Mouse (Mus musculus) natural killer cell, adult 2 months (primary cell): ENCODE measurements around the gene C1ql4.
"Not testable (repeated sequence)": the region's sequence is repeated elsewhere in the genome, so short reads cannot be mapped to it uniquely, and the experiment has no call there.

Source experiments
- DNase-seq, 2 experiments: peaks; one replicate each; pipeline ENCODE4 v3.0.0; 2022; ENCODE audit warnings: low spot score in 2 of 2

C1ql4 gene

DNA sequence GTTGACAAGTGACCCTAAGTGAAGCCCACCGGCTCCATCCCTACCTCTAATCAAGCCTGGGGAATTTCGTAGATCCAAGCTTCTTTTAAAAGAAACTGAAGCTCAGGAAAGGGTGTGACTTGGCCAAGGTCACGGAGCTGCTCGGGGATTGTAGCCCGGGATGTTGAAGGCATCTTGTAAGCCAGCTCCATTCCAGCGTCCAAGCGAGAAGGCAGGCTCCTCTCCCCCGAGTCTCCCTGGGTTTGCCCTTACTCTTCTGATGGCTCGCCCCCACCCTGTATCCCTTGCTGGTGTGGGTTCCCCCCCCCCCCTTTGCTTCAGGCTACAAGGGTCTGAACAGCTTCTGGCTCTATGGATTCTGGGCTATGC lies 10.9 kb upstream of the C1ql4 start:
- no peak for DNase-seq

DNA sequence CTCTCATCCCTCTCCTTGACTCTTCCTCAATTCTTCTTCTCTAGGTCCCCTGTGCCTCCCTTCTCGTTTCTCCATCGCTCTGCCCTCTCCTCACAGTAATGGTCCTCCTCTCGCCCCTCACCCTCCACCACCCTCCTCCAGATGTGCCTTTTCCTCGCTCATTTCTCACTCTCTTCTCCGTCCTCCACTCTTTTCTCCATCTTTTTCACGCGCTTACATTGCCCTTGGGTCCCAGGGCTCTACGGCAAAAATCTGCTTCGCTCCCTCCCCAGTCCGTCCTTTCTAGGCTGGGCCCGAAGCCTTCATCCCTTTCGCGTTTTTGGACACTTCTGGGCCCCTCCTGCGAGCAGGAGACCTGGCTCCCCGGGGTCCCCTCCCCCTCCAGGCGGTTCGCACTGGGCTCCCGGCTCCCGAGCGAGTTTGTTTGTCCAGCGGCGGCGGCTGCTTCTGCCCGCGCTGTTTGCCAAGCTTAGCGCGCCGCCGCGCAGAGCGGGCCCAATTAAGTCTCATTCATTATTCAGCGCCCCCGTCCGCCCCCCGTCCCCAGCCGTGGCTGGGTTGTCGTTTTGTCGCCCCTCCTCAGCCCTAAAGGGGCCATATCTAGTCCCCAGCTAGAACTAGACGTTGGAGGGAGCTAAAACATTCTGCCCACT lies 10.3 kb upstream of the C1ql4 start:
- DNase-seq = no peak

DNA sequence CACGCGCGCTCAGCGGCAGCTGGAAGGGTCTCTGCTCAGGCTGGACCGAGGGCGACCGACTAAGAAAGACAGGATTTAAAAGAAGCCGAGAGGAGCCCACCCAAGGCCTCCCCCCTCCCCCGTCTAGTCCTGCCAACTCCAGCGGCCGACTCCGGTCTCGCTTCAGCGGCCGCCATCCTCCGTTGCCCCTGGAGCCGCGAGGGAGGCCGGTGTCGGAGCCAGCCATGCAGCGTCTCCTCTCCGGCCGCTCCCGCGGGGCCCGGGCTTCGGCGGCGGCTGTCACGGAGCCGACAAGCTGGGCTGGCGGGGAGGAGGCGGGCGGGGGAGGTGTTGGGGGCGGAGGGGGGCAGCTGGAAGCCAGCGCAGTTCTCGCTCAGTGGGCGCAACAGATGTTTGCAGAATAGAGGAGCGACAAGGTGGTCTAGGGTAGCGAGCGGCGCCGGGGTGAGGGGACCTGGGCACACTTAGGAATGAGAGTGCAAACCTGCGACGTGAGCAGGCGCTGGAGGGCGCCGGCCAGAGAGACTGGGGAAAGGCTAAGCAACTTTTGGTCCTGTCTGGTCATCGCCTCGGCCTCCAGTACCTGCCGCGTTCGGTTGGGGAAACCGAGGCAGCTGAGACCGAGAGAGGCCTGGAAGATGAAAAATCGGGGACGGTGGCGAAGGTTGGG lies 9.3 kb upstream of the C1ql4 start:
- DNase-seq = no peak

DNA sequence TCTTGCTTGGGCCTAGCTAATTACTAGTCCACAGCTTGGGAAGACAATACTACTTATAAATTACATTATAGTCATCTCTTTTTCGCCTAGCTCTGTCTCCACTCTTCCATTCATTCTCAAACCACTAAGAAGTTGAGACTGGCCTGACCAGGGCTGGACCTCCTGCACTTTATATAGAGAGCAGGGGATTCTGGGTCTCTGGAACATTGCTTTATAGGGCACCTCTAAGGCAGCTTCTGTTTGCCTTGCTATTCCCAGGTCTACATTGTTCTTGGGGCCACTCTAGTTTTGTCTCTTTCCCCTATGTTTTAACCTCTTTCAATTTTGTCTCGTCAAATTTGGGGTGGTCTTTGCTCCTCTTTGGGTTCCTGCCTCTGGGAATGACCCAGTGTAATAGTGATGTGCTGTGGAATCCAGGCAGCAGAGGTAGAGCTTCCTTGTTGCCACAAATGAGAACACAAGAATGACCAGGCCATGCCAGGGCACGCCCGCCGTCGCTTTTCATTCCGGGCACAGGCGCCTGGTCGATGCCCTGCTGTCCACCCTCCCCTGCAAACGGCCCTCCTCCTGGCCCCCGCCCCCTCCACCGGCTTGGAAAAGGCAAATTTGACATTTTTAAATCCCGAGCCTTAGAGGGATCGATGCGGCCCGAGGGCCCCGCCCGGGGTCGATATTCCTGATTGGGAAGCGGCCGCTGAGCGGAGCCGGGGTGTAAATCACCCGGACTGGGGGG lies 8.6 kb upstream of the C1ql4 start:
- no peak for DNase-seq

DNA sequence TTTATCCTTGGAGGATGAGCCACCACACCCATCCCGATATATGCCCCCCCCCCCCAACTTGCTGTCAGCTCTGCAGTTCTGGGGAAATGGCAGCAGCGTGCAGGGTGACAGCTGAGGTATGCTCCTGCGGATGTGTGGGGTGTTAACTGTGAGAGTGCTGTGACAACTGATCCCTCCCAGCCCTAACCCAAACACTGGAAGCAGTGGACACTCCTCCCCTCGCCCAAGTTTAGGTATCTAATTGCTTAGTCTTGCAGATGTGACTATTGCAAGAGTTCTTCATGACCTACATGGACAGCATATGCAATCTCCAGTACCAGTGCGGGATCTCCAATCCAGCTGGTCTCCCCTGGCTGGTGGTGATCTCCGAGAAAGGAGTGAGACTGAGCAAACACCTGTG lies 7.7 kb upstream of the C1ql4 start:
- no peak for DNase-seq

DNA sequence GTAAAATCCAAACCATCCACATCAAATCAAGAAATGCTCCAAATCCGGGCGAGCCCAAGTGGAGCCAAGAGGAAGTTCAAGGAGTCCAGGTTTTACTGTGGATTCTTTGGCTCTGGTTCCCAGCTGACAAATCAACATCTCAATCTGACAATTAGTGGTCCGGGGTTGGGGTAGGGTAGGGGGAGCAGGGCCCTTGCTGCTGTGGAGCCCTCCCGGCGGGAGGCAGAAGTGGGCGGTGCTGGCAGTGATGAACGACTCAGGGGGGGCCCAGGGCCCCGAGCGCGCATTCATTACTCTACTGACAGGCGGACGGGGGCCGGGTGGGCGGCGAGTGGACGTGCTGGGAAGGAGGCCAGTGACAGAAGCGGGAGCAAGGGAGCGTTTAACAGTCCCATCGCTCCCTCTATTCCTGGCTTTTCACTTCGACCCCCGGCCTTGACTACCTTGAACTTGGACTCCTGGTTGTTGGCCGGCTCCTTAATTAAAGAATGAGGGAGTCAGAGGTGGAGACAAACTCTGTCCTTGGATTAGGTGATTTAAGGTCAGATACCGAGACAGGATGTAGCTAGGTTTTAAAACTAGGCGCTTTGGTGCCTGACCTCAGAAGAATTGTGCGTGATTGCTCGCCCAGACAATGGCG lies 7.1 kb upstream of the C1ql4 start:
- no peak for DNase-seq

DNA sequence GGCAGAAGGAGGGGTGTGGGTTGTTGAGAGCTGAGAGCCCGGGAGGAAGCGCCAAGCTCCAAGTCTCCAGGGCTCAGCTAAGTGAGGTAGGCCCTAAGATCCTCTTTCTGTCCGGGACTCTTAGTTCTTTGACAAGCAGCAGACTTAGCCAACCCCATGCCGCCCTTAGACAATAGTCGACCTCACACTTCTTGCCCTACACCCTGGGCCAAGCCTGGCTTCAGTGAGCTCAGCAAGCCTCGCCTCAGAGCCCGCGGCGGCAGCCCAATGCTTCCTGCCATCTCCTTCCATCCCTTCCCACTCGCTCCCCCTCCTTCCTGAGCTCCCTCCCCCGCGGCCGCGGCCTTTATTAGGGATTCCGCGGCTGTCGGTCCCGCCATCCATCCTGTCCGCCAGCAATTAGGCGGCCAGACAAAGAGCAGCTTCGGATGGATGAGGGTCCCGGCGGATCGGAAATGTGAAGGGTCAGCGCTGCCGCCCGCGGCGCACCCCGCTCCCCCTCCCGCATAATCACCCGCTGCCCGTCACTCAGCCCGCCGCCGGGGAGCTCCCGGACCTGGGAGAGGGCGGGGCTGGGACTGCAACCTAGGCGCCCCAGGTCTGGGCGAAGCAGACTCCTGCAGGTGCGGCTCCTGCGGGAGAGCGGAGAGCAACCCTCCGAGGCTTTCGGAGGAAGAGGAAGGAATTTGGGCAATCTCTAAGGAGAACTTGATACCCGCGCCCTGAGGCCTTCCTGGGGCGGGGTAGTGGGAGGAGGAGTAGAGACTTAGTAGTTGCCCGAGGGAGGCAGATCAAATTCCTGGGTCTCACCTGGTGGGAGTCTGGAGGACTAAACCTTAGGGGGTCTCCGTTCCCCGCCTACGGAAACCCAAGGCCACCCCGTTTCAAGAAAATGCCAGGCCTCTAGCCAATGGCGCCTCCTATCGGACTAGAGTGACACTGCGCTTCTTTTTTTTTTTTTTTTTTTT lies 6.0 kb upstream of the C1ql4 start:
- DNase-seq = no peak

DNA sequence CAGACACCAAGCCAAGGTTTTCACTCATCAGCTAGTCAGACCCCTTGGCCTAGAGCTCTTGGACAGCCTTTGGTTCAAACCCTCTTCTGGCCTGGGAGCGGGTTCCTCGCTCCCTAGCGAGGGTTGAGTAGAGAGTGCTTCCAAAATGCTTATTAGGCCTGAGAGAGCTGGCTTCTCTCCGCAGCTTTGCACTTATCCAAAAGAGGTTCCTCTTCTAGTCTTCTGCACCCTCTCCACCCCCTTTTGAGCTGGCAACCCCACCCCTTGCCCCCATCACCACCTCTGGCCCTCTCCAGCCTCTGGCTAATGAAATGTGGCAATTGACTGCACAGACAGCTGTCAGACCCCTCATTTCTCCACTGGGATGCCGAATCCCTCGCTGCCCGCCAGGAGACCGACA lies 5.3 kb upstream of the C1ql4 start, which contains the start of gene Dnajc22:
Dnajc22 (plus strand) TSS at position 301 of the 400 bp plus-strand sequence.
- DNase-seq = no peak

DNA sequence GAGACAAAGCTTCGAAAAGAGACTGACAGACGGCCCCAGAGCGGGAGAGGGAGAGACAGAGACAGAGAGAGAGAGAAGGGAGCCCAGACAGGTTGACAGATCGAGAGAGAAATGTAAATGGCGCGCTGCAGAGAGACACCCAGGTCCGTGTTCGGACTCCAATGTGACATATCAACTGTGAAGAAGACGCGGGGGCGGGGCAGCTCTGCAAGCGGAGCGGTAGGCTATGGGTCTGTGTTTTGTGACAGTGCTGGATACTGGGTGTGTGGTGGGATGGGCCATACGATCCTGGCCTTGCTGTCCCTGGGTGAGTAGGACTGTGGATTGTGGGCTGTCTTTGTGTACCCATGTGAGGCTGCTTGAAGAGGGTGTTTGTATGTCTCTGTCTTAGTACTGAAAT lies 1.5 kb upstream of the C1ql4 start:
- no peak for DNase-seq

DNA sequence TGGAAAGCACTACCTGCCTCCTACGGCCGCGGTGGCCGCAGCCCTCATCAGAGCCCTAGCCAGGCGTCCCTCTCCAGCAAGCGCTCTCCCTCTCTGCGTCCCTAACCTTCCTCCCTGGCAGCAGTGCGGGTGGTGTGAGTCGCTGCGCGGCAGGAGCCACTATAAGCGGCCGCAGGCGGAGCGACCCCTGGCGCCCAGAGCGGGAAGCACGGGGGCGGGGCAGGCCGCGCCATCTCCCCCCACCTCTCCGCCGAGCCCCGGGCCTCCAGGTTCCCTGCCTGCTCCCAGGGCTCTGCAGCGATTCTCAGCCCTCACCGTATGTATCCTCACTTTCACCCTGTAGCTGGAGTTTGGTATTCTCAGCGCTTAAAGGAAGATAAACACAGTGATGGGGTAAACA lies 675 bp upstream of the C1ql4 start:
- peak; percentile 61 to 79 for DNase-seq

DNA sequence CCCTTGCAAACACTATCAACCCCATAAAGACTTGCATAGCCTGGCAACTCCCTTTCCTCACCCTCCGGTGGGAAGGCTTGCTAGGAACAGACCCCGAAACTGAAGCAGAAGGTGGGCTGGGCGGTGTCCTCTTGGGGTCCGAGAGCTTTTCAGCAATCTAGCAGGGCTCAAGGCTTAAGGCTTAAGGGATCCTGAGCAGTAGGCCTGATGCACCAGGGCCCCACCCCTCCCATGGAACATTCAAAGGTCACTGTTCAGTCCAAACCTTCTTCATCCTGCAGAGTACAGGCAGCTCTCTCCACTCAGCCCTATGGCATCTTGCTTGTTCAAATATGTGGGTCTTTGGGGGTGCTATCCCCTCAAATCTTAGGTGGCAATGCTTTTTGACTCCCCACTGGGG lies 1.6 kb downstream of the C1ql4 start:
- DNase-seq = no peak

DNA sequence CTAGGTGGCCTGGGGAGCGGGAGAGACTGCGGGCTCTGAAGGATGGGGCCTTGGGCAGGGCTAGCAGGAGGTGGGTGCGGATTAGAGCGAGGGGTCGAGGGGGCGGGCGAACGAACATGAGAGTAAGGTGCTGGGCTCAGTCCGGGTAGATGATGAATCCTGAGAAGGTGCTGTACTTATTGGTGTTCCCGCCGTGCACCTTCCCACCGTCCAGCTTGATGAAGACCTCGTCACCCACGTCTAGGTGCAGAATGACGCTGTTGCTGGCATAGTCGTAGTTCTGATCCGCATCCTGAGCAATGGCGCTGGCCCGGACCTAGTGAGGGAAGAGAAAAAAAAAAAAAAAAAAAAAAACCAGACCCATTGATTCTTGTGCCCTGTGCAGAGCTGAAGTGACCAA lies 3.0 kb downstream of the C1ql4 start:
- DNase-seq = no peak

DNA sequence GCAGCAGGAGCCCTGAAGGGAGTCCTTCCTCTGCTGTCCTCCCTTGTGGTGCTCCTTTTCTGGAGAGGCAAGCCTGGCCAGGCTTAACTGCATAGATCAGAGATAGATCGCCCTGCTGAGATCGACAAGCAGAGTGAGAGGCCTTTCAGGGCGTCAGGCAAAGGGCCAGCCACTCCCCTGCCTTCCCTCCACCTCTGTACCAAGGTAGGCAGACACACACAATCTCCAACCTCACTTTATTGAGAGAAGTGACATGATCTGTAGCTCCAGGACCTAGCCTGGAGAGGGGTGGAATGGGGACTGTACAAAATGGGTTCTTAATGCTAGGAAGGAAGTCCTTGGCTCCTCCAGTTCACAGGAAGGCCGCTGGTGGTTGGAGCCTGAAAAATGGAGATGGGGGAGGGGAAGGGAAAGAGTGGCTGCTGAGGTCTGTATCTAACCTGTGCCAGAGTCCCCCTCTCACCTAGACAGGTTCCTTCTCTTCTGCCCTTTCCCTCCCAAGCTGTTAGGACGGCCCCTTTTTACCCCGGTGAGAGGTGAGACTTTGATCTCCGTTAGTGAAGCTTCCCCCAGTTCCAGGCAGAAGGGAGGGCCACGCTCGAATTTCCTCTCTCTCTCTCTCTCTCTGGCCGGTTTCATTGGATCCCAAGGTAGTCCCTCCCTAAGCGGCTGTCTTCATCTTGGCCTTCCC lies 3.6 kb downstream of the C1ql4 start:
- DNase-seq = no peak

DNA sequence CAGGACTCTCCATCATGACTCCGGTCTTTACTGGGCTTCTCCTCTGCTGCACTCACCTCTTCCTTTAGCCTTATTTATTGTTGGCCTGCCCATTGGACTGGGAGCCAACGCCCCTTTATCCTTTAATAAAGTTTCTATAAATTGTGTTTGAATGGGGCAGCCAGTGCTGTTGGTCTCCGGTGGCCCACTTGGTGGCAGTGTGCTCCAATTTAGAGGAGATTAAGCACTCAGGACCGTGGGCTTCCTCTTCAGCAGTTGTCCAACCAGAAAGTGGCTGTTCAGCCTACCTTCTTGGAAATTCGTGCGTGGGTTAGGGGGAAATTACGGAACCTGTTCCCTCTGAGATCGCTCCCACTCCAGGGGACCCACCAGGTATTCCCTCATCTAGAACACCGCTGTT lies 4.4 kb downstream of the C1ql4 start:
- no peak for DNase-seq

DNA sequence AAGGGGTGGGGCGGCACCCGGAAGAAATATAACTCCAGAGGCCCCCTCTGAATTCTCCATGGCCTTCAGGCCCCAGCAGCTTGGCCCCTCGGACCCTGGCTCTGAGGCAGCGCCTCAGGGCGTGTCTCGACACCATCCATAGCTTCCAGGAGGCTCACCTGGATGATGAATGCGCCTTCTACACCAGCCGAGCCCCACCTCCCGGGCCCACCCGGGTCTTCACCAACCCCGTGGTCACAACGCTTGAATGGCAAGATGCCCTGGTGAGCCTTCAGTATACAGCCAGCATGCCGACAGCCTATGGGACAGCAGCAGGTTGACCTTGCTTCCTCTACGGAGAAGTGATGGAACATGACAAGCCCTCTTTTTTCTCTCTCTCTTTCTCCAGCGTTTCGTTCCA lies 4.8 kb downstream of the C1ql4 start:
- no peak for DNase-seq

DNA sequence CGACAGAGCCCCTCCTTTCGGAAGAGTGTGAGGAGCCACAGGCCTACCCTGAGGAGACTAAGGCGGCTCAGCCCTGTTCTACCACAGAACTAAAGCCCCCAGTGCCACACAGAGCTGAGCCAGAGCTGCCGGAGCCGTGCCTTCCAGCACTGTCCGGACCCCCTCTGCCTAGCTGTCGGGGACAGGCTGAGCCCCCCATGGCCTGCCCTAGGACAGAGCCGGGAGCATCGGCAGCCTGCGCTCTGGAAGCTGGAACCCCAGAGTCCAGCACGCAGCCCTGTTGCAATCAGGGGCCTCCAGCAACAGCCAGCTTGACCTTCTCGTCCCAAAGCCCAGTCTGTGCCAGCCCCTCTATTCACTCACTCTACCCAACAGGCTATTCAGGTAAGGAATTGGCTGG lies 5.3 kb downstream of the C1ql4 start:
- no peak for DNase-seq

DNA sequence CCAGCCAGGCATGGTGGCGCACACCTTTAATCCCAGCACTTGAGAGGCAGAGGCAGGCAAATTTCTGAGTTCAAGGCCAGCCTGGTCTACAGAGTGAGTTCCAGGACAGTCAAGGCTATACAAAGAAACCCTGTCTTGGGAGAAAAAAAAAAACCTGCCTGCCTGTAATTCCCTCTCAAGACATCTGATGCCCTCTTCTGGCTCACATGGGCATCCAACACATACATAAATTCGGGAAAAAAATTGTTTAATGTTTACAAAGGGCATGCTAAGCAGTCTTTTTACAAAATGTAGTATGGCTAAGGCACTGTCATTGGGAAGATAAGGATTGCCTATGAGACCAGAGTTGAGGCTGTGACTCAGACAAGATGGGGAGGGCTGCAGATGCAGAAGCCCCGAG lies 7.8 kb downstream of the C1ql4 start:
- DNase-seq = no peak

DNA sequence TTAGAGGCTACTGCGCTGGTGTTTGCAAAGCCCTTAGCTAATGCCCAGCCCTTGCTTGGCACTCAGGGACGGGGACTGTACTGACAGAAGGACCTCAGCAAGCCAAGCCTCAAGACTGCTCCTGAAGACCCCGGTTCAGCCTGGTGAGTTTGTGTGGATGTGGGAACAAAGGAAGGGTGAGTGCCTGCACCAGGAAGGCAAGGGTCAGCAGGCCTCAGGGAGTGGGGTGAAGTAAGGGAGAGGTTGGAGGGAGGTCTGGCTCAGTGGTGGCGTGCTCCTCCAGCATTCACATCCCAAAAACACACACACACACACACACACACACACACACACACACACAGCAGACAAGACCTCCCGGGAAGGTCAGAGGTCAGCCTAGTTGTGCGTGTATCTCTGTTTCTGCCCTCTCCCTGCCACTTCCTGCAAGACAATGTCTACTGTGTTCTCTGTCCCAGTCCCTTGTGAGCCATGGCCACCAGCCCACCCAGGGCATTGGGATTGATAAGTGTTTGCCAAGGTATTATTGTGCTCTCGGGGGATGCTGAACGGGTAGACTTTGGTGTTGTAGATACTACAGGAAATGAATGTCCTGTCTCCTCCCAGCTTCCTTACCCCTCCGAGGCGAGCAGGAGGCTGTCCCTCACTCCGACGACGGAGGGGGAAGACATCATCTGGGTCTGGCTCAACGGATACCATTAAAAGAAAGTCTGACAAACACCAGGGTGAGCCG lies 9.3 kb downstream of the C1ql4 start:
- no peak for DNase-seq

DNA sequence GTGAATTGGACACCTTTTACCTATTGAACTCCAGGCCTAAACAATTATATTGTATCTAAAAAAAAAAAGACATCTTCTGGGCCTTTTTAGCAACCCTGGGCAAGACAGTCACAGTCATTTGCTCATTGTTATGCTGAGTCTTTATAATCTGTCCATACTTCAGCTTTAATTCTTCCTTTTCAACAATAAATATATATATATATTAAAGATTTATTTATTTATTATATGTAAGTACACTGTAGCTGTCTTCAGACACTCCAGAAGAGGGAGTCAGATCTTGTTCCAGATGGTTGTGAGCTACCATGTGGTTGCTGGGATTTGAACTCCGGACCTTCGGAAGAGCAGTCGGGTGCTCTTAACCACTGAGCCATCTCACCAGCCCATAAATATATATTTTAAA lies 11.6 kb downstream of the C1ql4 start:
- not testable (repeated sequence) for DNase-seq
